Mouse (Mus musculus): ENCODE data around the gene Popdc3.
A peak's percentile ranks its signal among the peaks of the same experiment; 100 is the strongest.
"Not testable (repeated sequence)": the region's sequence is repeated elsewhere in the genome, so short reads cannot be mapped to it uniquely, and the experiment has no call there.

The Popdc3 gene

DNA sequence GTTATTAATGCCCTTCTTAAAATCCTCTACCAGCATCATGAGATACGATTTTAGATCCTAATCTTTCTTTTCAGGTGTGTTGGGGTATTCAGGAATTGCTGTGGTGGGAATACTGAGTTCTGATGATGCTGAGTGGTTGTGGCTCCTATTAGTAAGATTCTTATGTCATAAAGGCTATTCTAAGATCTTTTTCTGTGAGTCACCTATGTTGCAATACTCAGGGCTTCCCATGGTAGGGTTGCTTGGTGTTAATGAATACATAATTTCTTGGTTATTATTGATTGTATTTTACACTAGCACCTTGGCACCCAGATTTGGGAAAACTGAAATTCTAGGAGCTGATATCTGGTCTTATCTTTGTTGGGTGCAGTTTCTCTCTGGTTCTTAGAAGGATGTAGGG lies 26.7 kb downstream of the Popdc3 start:
- DNase-seq: no peak

DNA sequence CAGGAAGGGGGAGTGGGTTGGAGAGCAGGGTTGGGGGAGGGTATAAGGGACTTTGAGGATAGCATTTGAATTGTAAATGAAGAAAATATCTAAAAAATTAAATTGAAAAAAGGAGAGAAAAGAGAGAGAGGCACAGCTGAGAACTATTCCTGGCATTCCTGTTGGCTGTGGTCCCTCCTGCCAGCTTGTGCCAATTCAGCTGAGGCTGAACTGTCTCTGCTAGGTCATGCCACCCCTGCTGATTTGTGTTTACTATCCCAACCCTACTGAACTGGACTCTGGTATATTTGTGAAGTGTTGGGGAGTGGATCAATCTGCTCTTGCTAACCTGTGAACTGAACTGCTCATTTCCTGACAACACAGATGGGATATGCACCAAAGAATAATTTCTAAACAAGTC lies 32.3 kb downstream of the Popdc3 start:
- DNase-seq: no peak

- DNase-seq: no peak
These were observed 38.8 kb downstream of the Popdc3 start for GRCm38 (mm10) chr10:45216676-45217075.

- no peak for DNase-seq
These were observed 52.1 kb downstream of the Popdc3 start for GRCm38 (mm10) chr10:45229954-45230353.

DNA sequence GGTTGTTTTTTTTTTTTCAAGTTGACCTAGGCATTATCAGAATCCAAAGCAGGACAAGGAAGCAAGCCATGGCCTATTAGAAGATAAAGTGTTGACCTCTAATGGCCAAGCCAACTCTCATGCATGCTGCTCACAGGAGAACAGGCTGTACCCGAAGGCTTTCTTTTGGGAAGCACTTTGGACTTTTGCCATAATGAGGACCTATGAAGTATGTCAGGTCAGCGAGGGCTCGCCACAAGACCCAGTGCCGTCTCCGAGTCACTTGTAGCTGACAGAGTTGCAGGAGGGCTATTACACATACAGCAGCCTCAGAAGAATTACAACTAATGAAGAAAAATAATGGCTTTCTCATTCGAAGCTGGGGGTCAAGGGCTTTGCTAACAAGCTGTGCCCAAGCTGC lies 55.5 kb downstream of the Popdc3 start:
- DNase-seq: no peak

GRCm38 (mm10) chr10:45236304-45236703 lies 58.4 kb downstream of the Popdc3 start:
- no peak for DNase-seq

DNA sequence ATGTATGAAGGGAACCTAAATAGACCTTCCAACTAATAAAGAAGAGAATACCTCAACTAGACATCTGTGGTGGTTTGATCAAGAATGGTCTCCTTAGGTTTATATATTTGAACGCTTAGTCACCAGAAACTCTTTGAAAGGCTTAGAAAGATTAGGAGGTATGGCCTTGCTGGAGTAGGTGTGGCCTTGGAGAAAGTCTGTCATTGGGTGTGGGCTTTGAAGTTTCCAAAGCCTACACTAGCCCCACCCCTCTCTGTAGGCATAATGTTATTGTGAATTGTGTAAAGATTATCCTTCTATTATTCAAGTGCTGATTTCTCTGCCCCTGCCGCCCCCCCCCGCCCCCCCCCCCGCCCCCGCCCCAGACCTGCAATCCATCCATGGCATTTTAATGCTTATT lies 59.6 kb downstream of the Popdc3 start:
- no peak for DNase-seq

GRCm38 (mm10) chr10:45260477-45260876 lies 82.6 kb downstream of the Popdc3 start:
- no peak for DNase-seq

- no peak for DNase-seq
These were observed 84.2 kb downstream of the Popdc3 start for GRCm38 (mm10) chr10:45262126-45262525.

GRCm38 (mm10) chr10:45276499-45276898 lies 98.6 kb downstream of the Popdc3 start:
- no peak for DNase-seq

GRCm38 (mm10) chr10:45276995-45277394 lies 99.1 kb downstream of the Popdc3 start:
- no peak for DNase-seq

GRCm38 (mm10) chr10:45285651-45286050 lies 107.8 kb downstream of the Popdc3 start:
- no peak for DNase-seq

GRCm38 (mm10) chr10:45288351-45288750 lies 110.5 kb downstream of the Popdc3 start:
- DNase-seq: no peak

GRCm38 (mm10) chr10:45289218-45290105 lies 111.6 kb downstream of the Popdc3 start:
- peak; percentile 5 for DNase-seq

DNA sequence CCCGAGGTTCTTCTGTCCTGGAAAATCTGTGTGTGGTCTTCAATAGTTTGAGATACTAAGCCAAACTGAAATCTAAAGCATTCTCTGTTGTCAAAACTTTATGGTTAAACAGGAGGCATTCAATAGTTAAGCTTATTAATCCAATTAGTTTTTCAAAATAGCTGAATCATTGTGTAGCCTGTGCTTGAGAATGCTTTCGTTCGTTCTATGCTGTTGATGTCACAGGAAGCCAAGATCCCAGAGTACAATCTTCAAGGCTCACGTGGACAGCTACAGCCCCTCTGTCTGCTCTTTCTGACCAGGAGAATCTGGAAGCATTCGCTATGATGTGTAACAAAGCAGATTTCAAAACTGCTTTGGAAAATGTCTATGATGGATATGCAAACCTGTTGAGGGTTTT lies 112.7 kb downstream of the Popdc3 start:
- no peak for DNase-seq

DNA sequence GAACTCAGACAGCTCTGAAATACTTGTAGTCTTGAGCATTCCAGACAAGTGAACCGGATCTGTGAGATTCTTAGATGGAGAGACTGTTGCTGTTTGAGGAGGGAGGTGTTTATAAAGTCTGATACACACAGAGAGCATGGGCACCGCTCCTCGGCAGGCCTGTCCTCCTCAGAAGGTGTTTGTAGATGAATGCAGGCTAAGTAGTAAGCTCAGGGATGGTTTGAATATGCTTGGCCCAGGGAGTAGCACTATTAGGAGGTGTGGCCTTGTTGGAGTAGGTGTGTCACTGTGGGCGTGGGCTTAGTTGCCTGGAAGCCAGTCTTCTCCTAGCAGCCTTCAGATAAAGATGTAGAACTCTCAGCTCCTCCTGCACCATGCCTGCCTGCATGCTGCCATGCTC lies 114.3 kb downstream of the Popdc3 start:
- not testable (repeated sequence) for DNase-seq

DNA sequence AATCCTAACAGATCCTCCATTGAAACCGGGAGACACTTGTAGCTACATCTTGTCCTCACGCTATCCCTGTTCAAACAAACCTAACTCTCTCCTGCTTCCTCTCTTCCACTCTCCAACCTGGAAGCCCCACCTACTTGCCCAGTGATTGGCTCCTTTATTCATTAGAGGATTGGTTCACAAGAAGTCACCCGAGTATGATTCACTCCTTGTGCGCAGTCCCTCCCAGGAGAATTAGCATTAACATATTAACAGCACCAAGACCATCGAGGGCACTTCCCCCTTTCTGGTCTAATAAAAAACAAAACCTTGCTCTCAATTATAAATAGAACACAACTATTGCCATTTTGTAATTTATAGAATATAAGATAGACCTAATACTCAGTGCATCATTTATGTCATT lies 117.2 kb downstream of the Popdc3 start:
- no peak for DNase-seq

GRCm38 (mm10) chr10:45298503-45298902 lies 120.6 kb downstream of the Popdc3 start:
- no peak for DNase-seq

DNA sequence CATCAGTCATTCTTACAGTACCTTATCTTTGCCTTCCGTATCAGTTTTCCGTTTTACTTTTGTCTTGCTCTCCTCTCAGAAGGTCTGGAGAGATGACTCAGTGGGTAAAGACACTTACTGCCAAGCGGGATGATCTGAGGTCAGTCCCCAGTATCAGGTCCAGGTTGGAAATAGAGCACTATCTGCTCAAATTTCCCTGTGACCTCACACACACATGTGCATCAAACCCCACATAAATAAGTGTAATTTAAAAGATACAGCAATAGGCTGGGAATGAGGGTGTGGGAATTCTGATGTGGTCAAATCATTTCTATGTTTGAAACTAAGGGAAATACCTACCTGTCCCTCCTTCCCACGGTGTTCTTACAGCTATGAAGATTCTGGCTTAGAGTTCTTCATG lies 121.6 kb downstream of the Popdc3 start:
- no peak for DNase-seq

- no peak for DNase-seq
These were observed 125.6 kb downstream of the Popdc3 start for GRCm38 (mm10) chr10:45303315-45304036.

- no peak for DNase-seq
These were observed 127.3 kb downstream of the Popdc3 start for GRCm38 (mm10) chr10:45305173-45305572.

DNA sequence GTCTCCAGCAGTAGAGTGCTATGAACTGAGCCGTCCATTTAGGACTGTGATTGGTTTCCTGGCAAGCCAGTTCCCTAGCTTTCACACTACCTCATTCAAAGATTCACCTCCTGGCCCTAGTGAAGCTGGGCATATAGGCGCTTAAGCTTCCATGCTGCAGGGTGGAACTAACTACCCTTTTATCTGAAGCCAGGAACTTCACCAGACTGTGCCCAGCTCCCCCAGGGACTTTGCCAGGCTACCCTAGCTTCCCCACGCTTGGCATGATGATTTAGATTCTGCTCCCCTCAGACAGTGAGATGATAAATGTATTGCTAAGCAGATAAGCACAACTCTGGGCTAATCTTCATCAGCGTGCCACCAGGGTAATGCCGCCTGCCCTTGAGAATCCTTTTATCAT lies 133.2 kb downstream of the Popdc3 start:
- DNase-seq: no peak

DNA sequence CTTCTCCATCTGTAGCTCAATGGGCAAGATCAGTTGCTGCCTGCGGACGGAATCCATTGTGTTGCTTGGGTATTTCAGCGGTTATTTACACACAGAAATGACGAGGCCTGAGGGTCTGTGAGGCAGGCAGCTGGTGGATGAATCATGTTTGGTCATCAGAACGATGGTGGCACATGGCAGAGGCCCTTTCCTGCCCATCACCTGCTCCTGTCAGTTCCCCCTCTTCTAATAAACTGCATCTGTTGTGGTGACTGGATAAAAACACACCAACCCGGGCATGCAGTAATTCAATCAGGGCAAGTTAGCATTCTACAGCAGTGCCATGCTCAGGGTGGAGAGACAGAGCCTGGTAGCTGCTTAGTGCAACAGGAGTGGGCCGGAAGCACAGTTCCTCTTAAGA lies 133.7 kb downstream of the Popdc3 start:
- no peak for DNase-seq

DNA sequence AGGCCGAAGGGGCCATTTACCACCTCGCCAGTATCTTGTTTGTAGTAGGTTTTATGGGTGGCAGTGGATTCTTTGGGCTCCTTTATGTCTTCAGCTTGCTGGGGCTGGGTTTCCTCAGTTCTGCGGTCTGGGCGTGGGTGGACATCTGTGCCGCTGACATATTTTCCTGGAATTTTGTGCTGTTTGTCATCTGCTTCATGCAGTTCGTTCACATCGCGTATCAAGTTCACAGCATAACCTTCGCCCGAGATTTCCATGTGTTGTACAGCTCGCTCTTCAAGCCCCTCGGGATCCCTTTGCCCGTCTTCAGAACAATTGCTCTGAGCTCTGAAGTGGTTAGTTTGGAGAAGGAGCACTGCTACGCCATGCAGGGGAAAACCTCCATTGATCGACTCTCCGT lies 137.0 kb downstream of the Popdc3 start:
- DNase-seq: no peak
